In the genomic region with DNA sequence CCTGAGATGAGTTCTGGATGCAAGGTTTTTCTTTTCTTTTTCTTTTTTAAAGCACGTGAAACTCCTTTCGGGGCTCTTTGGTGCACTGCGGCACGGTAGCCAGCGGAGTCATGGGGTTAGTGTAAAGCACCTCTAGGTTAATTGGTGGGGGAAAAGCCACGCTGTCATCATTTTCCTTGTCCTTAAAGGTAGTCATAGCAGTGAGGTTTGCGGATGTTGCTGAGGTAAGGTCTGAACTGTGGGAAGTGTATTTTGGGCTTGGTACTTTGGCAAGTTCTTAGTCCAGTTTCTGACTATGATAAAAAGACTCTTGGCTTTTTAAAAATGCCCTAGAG, we compare ENCODE assay signal across 8 mouse cellular contexts. TPM values are rescaled to one million over a fixed set of nuclear protein-coding genes. Genes with fewer than 3 reads are reported as not detected.
DNase-seq lines count a peak whose midpoint lies in the region; ATAC-seq and TF ChIP-seq lines count a peak whose summit lies in the region.

No protein-coding gene starts in this region.

- peak overlapping the region; percentile 86 for H3K4me3 ChIP-seq in lung, postnatal 0 days (ENCODE audit: low read depth, low read length)
- peak overlapping the region; percentile 74 for H3K4me3 ChIP-seq in embryonic facial prominence, embryonic 15.5 days (replicated peaks)
- peak overlapping the region; percentile 88 for H3K4me3 ChIP-seq in limb, embryonic 12.5 days (replicated peaks)
- peak overlapping the region; percentile 82 for H3K4me3 ChIP-seq in olfactory bulb, adult 2 months (ENCODE audit: insufficient read depth, low read depth, low read length)

- H3K9ac ChIP-seq in lung, postnatal 0 days (replicated peaks; ENCODE audit: low read depth): peak overlapping the region; percentile 91
- peak overlapping the region; percentile 94 for H3K9ac ChIP-seq in embryonic facial prominence, embryonic 15.5 days
- H3K9ac ChIP-seq in limb, embryonic 12.5 days (replicated peaks): peak overlapping the region; percentile 91

- peak; percentile 1 for ATAC-seq in lung, postnatal 0 days
- no peak for ATAC-seq in embryonic facial prominence, embryonic 15.5 days (ENCODE audit: insufficient number of reproducible peaks, low FRiP score, low TSS enrichment, low read depth)
- no peak; the same call in 1 of the 2 replicates for ATAC-seq in limb, embryonic 12.5 days (ENCODE audit: insufficient number of reproducible peaks, insufficient read depth, low FRiP score, low TSS enrichment, low read depth)

- no peak for TF ChIP-seq CTCF in lung, postnatal 0 days (IDR thresholded peaks at IDR 0.05)
- no peak for TF ChIP-seq CTCF in olfactory bulb, adult 2 months (IDR thresholded peaks at IDR 0.05; ENCODE audit: insufficient read depth, low read depth, low read length)

- no peak for TF ChIP-seq POLR2A in olfactory bulb, adult 2 months (IDR thresholded peaks at IDR 0.05; ENCODE audit: insufficient read depth, low read depth, low read length)

- no peak for TF ChIP-seq EP300 in lung, postnatal 0 days (IDR thresholded peaks at IDR 0.05)

- intact Hi-C loops in gastrocnemius, postnatal 14 days (cut with DNase I; ENCODE audit: low total_unique reads): no loop called here

- no peak for DNase-seq in lung, postnatal 0 days (ENCODE audit: low spot score)
- no peak for DNase-seq in lung, postnatal 25 days (ENCODE audit: low spot score)
- DNase-seq in gastrocnemius, postnatal 14 days: no peak
- DNase-seq in thymus, postnatal 36 days: no peak
- DNase-seq in spleen, postnatal 10 days (ENCODE audit: low spot score in 2 of 2): no peak

- no peaks in the 10 kb centered on the region for H3K36me3 ChIP-seq in lung, postnatal 0 days (ENCODE audit: insufficient read depth, low read length)
- no peaks in the 10 kb centered on the region for H3K36me3 ChIP-seq in embryonic facial prominence, embryonic 15.5 days
- no peaks in the 10 kb centered on the region for H3K36me3 ChIP-seq in limb, embryonic 12.5 days

- peak overlapping the region; percentile 90 for H3K4me2 ChIP-seq in lung, postnatal 0 days (replicated peaks; ENCODE audit: low read depth, low read length)
- H3K4me2 ChIP-seq in embryonic facial prominence, embryonic 15.5 days (replicated peaks): peak overlapping the region; percentile 71
- H3K4me2 ChIP-seq in limb, embryonic 12.5 days: peak overlapping the region; percentile 74

- 0% methylated on average over 7 of the region's 7 CpGs for WGBS in lung, postnatal 0 days
- WGBS in embryonic facial prominence, embryonic 15.5 days: under 1% methylated on average over 7 of the region's 7 CpGs
- 1% methylated on average over 7 of the region's 7 CpGs for WGBS in limb, embryonic 12.5 days
- under 1% methylated on average over 7 of the region's 7 CpGs for WGBS in olfactory bulb, adult 2 months

- no peaks in the 10 kb centered on the region for H3K9me3 ChIP-seq in lung, postnatal 0 days (ENCODE audit: low read length)
- H3K9me3 ChIP-seq in embryonic facial prominence, embryonic 15.5 days (replicated peaks): no peaks in the 10 kb centered on the region
- no peaks in the 10 kb centered on the region for H3K9me3 ChIP-seq in limb, embryonic 12.5 days

- H3K4me1 ChIP-seq in lung, postnatal 0 days (ENCODE audit: insufficient read depth, low read depth, low read length): no peaks in the 10 kb centered on the region
- peaks cover 7% of the 10 kb centered on the region; the same call in 1 of the 2 replicates for H3K4me1 ChIP-seq in embryonic facial prominence, embryonic 15.5 days
- H3K4me1 ChIP-seq in limb, embryonic 12.5 days (replicated peaks): peaks cover 10% of the 10 kb centered on the region
- H3K4me1 ChIP-seq in olfactory bulb, adult 2 months (ENCODE audit: control insufficient read depth, insufficient read depth, low read length): no peaks in the 10 kb centered on the region; the same call in 1 of the 2 replicates

- H3K27ac ChIP-seq in lung, postnatal 0 days (ENCODE audit: low read length): peak overlapping the region; percentile 93
- H3K27ac ChIP-seq in embryonic facial prominence, embryonic 15.5 days (replicated peaks): peak overlapping the region; percentile 79
- peak overlapping the region; percentile 95 for H3K27ac ChIP-seq in limb, embryonic 12.5 days
- H3K27ac ChIP-seq in olfactory bulb, adult 2 months (ENCODE audit: insufficient read depth, low read depth, low read length): no peak overlapping the region; the same call in 1 of the 2 replicates

- H3K27me3 ChIP-seq in lung, postnatal 0 days (replicated peaks; ENCODE audit: insufficient read depth, low read length): no peaks in the 10 kb centered on the region
- H3K27me3 ChIP-seq in embryonic facial prominence, embryonic 15.5 days: no peaks in the 10 kb centered on the region
- no peaks in the 10 kb centered on the region for H3K27me3 ChIP-seq in limb, embryonic 12.5 days

RNA-seq across cellular contexts. Expression of a gene that starts 0.7 kb away (rescaled TPM):
- polyA plus RNA-seq in lung, postnatal 0 days (2015; fragmentation: Nextera tagmentation; extraction: Ambion mirVana): 20.6 and 22.5 TPM in 2 replicates
- 21.6 and 22.9 TPM in 2 replicates for polyA plus RNA-seq in embryonic facial prominence, embryonic 15.5 days (2015; fragmentation: Nextera tagmentation; extraction: Ambion mirVana)
- 23.8 and 25.0 TPM in 2 replicates for polyA plus RNA-seq in limb, embryonic 12.5 days (2016; fragmentation: Nextera tagmentation; extraction: Ambion mirVana)
- not detected in 2 replicates for polyA plus RNA-seq in olfactory bulb, adult 2 months (2012; ENCODE audit: insufficient read depth, insufficient read length, low replicate concordance, missing spikeins)
- total RNA-seq in gastrocnemius, postnatal 14 days (2021): 10 to 100 TPM; 12.2 to 13.4 TPM
